Mouse (Mus musculus) megakaryocyte, adult 5-6 weeks (primary cell): ENCODE results near the gene Psmd11. TPM values are rescaled to one million over a fixed set of nuclear protein-coding genes. Genes with fewer than 3 reads are reported as not detected.
"Not testable (repeated sequence)": the region's sequence is repeated elsewhere in the genome, so short reads cannot be mapped to it uniquely, and the experiment has no call there.

ENCODE experiments used
- ATAC-seq: 2 replicates; pipeline ENCODE4 v1.8.0; 2016; ENCODE audit warnings: mild to moderate bottlenecking, inconsistent platforms; ENCODE audit not compliant: poor library complexity, severe bottlenecking
- total RNA-seq, 2 experiments: library from RNA; stranded (forward) in 1 of 2; stranded (reverse) in 1 of 2; fragments of 153-499, 151-499 nt in 1 of 2; fragments of 221-1000, 200-1000 nt in 1 of 2; gene quantifications; 2 replicates each; pipeline versions ENCODE4 v1.2.3 to v1.2.4; 2015 to 2017

Psmd11 gene
- total RNA-seq (2015) (62.0 and 67.1 TPM in 2 replicates), total RNA-seq (2017) (38.8 and 73.4 TPM in 2 replicates)

DNA sequence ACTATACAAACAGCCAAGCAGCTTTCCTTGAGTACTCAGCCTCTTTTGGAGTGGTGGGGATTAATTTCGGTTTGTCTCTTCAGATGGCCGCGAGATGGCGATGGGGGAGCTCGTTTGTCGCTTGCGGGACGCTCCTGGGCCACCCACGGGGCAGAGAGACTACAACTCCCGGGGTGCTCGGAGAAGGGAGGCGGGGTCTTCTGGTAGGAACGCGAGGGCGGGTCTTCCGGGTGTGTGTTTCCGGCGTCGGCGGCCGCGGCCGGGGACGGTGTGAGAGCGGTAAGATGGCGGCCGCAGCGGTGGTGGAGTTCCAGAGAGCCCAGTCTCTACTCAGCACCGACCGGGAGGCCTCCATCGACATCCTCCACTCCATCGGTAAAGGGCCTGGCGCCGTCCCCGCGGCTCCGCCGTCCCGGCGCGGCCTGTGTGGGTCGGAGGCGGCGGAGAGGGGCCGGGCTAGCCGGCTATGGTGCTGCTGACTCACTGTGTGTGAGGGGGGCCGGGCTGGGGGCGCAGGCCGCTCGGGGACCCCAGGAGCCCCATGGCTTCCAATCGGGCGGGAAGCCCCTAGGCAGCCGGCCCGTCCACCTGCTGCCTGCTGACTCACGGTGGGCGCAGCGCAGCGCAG lies at the start of gene Psmd11:
Gene Psmd11 (plus strand): TSS at position 235 of the 628 bp plus-strand sequence.
- peak; percentile 100 for ATAC-seq

DNA sequence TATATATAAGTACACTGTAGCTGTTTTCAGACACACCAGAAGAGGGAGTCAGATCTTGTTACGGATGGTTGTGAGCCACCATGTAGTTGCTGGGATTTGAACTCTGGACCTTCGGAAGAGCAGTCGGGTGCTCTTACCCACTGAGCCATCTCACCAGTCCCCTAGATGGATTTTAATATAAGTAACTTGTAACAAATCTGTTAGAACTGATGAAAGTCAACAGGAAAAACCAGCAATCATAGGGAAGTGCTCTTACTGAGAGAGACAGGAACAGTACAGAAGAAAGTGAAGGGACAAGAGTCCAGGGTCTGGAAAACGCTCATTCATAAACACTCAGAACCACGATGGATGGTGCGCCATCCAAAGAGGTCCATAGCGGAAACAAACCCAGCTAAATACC lies 49.2 kb upstream of the Psmd11 start:
- ATAC-seq, result not testable (repeated sequence)

DNA sequence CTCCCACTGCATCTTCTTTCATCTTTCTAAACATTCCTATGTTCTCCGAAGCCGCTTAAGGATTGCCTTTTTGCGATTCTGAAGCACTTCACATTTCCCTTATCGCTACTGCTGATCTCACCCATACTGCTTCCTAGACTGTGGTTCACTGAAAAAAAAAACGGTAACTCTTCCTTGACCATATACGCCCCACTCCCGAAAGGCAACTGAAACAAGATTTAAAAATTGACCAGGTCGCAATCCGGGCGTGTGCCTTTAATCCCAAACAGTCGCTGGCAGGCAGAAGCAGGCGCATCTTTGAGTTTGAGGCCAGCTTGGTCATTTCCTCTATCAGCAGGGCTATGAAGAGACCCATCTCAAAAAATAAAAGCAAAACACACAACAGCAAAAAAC lies 45.8 kb upstream of the Psmd11 start:
- ATAC-seq, result peak; percentile 29

DNA sequence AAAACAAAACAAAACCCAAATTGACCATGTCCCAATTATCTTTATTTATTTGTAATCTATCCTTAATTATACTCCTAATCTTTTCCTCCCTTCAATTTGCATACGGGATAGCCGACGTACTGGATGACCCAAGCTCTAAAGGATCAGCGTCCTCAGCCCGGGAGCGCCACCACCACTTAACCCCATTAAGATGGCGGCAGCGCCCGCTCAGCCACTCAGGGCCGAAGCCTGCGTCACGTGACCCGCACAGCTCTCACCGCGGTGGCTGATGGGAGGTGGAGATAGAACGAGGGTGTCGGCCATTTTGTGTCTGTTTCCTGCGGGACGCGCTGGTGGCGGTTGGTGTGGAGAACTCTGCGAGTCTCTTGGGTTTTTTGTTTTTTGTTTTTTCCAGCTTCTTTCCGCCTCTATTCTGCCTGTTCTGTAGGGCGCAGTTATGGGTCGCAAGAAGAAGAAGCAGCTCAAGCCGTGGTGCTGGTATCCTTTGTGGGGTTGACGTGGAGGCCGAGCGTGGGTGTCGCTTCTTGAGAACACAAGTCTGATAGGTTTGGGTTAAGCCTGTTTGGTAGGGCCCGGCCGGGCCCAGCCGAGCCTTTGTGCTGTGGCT lies 45.3 kb upstream of the Psmd11 start, which contains the start of gene Zfp207:
Gene Zfp207 (plus strand): TSS at position 261 of the 607 bp plus-strand sequence.
- ATAC-seq, result peak; percentile 95

DNA sequence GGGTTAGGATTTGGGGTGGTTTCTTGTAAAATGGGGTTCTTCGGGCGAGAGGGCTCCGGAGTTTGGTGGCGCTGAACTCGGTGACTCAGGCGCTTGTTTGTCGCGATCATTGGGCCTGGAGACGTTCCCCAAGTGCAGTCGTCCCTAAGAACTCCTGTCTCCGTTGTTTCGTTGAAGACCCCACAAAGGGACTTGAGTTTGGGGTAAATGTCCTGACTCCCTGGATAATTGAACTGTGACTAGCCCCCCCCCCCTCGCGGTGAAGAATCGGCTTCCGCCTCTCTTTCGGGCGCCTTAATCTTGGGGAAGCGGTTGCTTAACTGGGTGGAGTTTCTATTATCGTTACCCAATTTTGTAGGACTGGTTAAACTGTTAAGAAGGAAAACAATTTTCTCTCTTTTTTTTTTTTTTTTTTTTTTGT lies 44.8 kb upstream of the Psmd11 start:
- ATAC-seq, result peak; percentile 59

DNA sequence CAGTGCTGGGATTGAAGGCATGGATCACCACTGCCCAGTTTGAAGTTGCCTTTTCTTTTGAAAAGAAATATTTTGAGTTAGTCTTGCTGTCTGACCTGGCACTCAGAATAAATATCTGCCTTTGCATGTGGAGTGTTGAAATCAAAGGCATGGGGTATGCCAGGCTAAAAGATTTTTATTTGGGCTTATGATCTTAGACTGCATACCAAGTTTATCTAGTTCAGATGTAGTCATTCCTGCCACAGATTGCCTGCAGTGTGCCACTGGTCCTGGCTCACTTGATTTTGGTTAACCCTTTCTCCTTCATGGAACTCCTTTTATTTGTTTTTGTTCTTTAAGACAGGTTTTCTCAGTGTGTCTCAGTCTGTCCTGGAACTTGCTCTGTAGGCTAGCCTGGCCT lies 44.0 kb upstream of the Psmd11 start:
- ATAC-seq, result no peak

DNA sequence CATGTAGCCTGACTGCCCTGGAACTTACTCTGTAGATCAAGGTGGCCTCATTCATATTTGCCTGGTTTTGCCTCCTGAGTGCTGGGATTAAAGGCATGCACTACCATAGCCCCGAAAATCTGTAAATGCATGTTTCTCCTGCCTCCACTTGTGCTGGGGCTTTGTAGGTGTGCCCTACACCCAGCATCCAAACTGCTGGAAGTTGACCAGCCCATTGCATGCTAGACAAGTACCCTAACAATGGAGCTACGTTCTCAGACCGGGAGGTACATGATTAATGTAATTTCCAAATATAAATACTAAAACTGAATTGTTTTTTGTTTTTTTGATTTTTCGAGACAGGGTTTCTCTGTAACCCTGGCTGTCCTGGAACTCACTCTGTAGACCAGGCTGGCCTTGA lies 43.4 kb upstream of the Psmd11 start:
- no peak for ATAC-seq

DNA sequence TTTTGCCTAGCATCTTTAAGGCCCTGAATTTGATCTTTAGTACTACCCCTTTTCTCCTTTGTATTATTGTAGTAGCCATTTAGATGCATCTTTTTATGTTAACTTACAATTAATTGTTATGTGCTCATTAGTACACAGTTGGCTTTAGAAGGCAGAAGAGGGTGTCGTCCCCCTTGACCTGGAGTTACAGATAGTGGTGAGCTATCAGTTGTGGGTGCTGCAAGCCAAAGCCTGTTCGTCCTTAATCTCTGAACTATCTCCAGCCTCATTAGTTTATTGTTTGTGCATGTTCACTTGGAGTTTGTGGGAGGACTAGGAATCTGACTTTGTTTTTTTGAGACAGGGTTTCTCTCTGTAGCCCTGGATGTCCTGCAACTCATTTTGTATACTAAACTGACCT lies 41.6 kb upstream of the Psmd11 start:
- ATAC-seq, result no peak

DNA sequence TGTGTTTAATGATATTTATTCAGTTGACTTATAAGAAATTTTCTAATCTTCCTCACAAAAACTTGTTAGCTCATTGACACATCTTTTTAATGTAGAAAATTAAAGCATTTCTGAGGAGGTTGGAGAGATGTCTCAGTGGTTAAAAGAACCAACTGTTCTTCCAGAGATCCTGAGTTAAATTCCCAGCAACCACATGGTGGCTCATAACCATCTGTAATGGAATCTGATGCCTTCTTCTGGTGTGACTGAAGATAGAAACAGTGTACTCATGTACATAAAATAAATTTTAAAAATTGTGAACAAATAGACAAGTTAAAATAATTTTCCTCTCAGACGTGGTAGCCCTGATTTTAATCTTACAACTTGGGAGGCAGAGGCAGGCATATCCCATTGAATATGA lies 38.5 kb upstream of the Psmd11 start:
- no peak for ATAC-seq

DNA sequence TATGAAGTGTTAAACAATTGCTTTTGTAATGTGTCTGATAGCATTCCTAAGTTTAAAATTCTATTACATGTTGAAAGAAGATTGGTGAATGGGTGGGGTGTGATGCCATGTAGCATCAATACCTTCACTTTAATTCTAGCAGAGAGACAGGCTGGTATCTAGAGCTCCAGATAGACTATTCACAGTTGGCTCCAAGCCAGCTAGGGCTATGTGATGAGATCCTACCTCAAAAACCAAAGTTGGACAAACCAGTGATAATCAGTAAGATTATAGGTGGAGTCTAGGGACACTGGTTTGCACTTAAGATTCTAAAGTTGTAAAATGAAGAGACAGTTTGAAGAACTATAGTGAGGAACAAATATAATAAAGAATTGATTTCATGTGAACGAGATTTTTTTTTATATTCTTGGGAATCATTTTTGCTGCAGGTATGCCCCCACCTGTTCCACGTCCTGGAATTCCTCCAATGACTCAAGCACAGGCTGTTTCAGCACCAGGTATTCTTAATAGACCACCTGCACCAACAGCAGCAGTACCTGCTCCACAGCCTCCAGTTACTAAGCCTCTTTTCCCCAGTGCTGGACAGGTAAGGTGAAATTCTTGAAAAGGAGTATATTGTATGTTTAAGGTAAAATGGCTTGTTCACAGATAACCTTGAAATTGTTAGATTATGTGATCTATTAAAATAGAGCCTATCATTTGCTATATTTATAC lies 36.9 kb upstream of the Psmd11 start:
- ATAC-seq, result no peak

DNA sequence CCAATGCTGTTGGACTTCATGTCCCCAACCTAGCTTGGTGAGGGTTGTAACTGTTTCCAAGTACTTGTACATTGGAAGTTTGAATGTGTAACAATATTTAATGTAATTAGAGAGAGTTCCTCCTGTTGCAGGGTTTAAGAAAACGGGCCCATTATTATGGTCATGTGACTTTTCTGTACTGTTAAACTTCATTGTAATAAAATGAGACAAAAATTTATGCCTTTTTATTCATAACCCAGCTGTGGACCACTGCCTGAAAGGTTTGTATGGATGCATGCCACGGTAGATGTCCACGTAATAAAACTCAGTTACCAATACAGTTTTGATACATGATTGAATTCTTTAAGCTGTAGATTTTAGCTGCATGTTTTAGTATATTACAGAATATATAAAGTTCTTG lies 32.5 kb upstream of the Psmd11 start:
- no peak for ATAC-seq

DNA sequence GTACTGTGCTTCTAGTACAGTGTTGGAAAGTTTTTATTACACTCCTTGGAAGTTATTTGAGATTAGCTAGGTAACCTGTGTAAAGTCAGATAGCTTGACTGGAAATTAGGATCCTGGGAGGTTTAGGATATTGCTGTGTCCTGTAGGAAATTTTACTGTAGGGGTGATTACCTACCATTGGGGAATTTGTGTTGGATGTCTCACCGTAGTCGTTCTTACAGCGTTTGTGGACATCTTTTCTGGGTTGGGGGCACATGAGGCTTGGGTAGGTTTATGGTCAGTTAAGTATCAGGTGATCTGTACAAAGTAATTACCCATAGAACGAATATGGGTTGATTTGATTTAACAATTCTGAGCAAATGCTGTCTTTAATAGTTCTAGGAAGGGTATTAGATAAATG lies 31.8 kb upstream of the Psmd11 start:
- no peak for ATAC-seq

DNA sequence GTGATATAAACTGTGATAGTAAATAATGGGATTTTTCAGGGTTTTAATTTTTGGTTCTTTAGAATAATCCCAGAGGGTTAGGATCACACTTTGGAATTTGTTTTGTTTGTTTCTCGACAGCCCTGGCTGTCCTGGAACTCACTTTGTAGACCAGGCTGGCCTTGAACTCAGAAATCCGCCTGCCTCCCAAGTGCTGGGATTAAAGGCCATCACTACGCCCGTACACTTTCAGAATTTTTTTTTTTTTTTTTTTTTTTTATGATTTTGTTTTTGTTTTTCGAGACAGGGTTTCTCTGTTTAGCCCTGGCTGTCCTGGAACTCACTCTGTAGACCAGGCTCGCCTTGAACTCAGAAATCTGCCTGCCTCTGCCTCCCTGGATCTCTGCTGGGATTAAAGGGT lies 20.5 kb upstream of the Psmd11 start:
- not testable (repeated sequence) for ATAC-seq

DNA sequence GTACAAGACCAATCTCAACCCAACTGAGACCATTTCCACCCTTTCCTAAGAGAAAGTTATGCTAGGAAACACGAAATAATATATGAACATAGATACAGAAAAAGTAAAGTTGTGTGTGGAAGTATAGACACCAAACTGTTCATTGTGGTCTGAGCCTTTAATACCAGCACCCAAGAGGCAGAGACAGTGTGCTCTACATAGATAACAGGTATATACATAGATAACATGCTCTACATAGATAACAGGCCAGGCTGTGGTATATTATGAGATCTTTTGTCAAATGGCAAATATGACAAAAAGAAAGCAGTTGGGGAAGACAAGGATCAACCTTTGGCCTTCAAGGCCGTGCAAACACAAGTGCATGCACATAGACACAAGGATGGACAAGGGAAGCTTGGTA lies 18.0 kb upstream of the Psmd11 start:
- no peak for ATAC-seq

DNA sequence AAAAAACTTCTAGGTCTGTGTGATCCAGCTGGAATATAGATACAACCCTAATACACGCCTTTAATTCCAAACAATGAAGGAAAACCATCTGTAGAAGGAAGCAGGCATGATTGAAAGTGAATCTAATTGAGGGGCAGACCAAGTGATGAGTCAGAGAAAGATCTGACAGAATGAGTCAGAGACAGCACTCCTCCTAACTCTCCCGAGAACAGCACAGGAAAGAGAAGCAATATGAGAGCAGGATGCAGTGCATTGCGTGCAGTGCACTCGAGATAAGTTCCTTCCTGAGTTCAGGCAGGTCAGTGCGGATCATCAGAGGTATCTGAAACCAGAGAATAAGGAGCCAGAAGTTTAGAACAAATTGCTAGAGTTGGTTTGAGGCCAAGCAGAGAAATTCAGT lies 11.3 kb upstream of the Psmd11 start:
- ATAC-seq, result no peak

DNA sequence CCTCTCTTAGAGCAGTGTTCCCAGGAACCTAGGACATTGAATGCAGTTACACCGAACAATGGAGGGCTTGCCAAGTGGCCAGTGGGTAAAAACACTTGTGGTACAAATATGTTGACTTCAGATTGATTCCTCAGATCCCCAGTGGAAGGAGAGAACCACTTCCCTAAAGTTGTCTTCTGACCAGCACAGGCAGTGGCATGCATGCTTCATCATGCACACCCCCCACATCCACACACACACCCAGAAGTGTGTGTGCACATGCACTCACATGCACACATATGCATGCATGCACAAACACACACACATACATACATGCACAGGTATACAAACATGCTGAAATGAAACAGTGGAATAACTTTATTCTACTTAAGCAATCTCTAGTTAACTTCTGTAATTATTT lies 8.7 kb upstream of the Psmd11 start:
- ATAC-seq, result no peak

DNA sequence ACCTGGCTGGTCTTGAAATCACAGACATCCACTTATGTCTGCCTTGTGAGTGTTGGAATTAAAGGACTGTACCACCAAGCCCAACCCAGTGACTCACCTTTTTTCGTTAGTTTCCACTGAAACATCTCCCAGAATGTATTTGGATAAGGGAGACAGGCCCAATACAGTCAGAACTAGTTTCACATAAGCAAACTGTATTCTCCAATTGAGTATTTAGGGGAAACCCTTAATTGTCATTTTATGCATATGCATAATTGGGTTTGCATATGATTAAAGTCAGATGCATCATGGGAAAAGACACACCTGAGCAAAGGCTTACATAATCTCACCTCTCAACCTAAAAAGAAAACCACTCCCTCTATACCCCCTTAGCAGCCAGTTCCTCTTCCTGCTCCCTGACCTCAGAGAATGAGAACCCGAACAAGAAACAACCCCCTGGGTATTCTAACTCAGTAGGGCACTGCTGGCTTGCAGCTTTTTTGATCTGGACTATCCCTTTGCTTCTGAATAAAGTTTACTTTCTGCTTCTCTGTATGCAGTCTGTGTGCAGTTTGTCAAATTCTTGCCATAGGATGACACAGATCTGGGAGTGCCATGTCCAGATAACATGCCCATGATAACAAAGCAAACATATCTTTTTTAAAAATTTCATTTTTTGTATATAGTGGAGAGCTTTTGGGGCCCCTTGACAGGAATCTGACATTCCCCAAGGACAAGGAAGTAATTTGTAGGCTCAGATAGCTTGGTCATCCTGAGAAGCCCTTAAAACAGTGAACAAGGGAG lies 8.0 kb upstream of the Psmd11 start:
- no peak for ATAC-seq

DNA sequence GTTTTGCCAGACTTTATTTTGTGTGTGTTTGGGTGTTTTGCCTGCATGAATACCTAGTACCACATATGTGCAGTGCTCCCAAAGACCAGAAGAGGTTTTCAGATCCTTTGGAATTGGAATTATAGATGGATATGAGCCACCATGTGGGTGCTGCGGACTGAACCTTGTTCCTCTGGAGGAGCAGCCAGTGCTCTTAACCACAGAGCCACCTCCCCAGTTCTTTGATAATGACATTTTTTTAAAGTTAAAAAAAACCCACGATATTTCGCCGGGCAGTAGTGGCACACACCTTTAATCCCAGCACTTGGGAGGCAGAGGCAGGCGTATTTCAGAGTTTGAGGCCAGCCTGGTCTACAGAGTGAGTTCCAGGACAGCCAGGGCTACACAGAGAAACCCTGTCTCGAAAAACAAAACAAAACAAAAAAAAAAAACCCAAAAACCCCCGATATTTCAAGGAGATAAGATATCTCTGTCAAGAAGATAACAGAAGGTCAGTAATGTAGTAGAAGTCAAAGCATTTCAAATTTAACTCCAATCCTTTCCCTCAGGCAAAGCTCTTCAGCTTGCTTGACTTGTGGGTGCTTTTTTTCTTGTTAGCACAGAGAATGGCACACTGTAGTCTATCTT lies 6.9 kb upstream of the Psmd11 start:
- ATAC-seq, result no peak

DNA sequence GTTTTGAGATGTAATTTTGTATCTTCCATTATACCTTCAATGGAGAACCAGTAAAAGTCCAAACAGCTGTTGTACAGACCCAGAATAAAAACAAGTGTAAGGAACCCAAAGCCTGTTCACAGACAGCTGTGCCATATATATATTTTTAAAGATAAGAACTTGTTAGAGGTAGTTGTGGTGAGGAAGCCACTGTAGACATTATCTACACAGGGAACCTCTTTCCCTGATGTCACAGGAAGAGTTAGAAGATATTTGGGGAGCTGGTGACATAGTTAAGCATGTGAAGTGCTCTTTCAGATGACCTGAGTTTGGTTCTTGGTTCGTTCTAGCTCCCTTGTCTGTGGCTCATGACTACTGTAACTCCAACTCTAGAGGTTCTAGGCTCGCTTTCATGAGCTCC lies 3.7 kb upstream of the Psmd11 start:
- ATAC-seq, result no peak

DNA sequence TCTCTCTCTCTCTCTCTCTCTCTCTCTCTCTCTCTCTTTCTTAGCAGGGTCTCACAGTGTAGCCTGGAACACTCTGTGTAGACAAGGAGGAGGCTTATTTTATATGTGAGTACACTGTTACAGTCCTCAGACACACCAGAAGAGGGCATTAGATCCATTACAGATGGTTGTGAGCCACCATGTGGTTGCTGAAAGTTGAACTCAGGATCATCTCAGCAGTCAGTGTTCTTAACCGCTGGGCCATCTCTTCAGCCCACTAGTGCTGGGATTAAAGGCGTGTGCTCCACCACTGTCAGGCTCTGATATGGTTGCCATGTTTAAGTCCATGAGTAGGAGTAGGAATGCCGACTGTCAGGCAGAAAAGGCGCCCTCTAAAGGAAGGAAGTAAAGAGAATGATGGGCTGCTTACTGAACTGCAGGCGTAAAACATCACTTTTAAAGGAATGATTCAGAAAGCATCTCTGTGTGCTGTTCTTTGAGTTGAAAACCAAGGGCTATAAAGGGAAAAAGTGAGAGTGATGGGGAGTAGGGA lies 3.1 kb upstream of the Psmd11 start:
- ATAC-seq, result no peak
